Mouse (Mus musculus) kidney, adult 9 months (tissue): ENCODE data around the gene Tgm4.
A peak's percentile ranks its signal among the peaks of the same experiment; 100 is the strongest.

Experiments
- DNase-seq: peaks from one replicate; pipeline ENCODE4 v3.0.0; 2022

The Tgm4 gene

DNA sequence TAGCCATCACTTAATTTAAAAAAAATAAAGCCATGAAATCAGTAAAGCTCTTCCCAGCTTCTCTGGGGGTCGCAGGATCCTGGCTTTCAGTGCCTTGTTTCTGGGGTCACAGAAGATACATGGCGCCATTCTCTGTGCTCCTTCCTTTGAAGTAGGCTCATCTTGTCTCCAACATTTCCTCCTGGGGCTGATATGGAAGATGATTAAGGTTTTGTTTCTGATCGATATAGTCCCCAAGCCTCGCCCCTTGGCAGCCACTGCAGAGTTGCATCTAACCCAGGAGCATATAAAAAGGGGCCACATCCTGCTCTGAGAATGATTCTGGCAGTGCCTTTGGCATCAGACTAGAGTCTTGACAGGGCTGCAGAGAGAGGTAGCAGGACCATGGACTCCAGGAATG is at the start of gene Tgm4:
Tgm4 (plus strand) TSS at position 301 of the 400 bp plus-strand sequence.
- DNase-seq = no peak

DNA sequence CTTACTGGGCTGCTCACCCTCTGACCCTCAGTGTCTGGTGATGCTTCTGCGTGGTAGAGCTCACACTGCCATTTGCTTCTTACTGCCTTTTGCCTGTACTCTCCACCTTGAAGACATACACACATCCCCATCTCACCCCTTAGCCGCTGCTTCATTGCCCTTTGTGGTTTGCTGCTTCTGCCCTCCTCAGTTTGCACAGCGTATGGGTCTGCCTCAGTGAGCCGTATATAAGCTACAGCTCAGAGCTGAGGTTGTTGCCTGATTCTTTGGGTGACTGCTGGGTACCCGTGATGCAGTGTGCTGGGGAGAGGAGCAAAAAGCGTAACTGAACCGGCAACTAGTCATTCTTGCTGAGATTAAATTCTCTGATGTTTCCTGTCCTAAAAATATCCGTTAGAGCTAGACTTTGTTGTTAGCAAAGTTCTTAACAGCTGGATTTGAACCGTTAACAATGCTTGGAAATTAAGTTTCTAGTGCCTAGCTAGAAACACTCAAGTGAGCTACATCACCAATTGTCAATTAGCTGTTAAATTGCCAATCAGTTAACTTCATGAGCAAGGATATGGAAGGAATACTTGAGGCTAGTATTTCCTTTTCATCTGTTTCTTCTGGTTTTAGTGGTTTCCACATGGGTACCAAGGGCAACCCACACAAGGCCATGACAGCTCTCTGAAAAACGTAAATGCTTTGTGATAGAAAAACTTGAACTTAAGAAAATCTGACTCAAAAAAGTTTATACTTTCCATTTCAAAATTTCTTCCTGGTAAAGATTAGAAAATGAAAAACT is 35.9 kb upstream of the Tgm4 start:
- DNase-seq = no peak

DNA sequence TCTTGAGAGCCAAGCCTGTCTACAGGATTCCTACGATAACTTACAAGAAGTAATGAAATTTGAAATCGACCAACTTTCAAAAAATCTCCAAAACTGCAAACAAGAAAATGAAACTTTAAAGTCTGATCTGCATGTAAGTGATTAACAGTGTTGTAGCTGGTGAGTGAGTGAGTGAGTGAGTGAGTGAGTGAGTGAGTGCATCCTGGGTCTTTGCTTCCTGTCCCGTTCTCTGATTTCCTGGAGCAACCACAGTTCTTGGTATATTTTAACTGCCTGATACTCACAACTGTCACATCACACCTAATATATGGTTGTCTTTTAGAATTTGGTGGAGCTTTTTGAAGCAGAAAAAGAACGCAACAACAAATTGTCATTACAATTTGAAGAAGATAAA is 35.3 kb upstream of the Tgm4 start:
- no peak for DNase-seq

DNA sequence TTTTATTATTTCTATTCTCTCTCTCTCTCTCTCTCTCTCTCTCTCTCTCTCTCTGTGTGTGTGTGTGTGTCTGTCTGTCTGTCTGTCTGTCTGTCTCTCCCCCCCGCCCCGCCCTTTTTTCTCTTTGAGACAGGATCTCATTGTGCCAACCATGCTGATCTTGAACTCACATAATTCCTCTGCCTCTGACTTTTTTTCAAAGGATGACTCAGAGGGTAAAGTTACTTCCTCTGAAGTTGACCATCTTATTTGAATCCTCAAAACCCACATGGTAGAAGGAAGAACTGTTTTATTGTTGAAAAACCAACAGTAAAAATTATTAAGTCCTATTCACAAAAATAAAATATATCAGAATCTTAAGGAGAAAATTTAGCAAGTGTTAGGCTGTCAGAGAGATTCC is 29.8 kb upstream of the Tgm4 start:
- DNase-seq = no peak

DNA sequence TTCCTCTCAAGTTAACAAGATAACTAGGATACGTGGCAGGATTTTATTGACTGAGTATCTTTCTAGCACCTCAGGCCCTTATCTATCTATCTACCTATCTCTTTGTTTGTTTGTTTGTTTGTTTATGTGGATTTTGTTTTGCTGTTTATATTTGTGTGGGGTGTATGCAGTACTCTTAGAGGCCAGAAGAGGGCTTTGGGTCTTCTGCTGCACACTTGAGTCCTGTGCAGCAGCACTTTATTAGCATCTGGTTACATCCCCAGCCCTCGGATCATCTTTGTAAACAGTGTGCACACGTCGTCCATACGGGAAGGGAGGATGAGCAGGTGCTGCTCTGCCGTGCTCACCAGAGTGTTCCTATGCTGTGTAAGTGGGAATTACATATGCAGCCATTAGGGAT is 28.5 kb upstream of the Tgm4 start:
- no peak for DNase-seq

DNA sequence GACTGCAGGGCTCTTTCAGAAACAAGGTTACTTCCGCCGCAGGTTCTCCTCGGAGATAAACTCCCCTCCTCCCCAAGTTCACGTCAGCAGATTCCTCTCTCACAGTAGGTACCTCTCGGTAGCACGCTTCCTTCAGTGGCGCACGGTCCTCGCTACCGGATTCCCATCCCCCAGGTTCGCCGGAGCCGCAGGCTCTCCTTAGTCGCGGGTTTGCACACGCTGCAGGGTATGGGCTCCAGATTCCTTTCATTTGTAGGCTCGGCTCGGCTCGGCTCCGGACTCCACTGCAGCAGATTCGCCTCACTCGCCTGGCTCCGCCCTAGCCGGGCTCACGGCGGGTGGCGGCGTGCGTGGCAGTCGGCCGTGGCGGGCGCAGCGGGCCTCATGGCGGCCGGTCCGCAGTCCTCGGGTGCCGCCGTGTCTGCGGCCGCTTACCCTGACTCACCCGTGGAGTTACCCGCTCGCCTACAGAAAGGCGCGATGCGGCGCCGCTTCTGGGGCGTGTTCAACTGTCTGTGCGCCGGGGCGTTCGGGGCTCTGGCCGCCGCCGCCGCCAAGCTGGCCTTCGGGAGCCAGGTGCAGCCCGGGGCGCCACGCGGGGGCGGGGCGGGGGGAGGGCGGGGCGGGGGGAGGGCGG is 13.4 kb upstream of the Tgm4 start, which contains the start of gene Tmem42:
Tmem42 (plus strand) TSS at position 332 of the 637 bp plus-strand sequence.
- DNase-seq = peak; percentile 90

DNA sequence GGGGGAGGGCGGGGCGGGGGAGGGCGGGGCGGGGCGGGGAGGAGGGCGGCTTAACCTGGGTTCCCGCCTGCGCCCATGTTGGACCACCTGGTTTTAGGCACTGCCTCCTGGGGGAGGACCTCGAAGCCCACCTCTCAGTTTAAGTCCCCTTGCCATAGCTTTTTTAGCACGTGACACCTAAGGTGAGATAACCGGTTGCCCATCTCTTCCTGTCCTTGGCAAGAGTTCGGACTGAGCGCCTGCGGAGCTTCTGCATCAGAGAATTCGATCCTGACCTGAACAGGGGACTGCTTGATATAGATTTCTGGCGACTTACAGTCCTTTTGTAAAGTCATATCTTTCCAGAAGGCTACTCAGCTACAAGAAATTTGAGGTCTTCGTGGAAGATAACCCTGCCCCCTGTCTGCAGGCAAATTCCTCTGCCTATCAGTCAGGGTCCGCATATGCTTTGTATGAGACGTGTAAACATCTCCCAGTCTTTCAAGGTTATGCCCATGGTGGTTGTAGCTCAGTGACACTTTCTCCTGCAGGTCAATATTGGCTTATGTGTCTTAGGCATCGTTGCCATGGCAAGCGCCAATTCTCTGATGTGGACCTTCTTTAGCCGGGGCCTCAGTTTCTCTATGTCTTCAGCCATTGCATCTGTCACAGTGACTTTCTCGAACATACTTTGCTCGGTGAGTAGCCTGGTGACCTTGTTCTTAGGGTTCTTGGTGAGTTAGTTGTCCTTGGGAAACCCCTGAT is 12.7 kb upstream of the Tgm4 start:
- DNase-seq = peak; percentile 35

DNA sequence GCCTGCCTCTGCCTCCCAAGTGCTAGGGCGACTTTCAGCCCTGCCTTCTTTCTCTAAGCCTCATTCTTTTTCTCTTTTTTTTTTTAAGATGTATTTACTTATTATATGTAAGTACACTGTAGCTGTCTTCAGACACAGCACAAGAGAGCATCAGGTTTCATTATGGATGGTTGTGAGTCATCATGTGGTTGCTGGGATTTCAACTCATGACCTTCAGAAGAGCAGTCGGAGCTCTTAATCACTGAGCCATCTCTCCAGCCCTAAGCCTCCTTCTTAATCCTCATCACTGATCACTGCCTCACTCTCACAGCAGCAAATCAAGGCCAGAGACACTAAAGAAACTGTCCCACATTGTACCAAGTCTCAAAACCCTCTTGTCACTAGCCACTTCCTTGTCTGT is 10.3 kb upstream of the Tgm4 start:
- no peak for DNase-seq

DNA sequence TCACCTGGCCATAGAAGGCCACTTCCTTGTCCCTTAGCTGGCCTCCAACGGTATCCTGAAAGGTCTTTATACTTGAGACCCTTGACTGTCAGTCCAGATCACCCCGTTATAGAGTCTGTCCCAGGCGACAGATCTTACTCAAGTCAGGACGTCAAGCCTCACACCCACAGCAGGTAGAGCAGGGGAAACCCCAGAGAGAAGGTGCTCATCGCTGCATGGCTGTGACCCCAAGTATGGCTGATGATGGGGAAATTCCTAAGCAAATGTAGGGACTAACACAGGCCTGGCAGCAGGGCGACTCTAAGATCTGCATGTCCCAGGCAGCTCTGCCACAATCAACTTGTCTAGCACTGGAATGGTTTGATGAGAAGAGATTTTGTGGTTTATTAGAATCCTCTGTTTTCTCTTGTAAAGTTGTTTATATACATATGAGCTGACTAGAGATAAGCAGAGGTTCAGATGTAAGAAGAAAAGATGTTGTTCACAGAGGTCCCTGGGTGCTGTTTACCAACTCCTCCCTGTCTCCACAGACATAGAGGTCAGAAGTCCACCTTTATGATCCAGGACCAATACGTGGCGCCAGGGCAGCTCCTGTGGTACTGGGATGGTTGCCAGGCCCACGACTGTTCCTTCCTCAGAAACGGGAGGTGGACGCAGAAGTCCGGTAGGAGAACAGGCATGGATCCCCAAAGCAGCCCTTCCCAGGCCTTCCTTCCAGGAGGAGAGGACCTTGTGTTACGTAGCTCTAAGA is 2.9 kb upstream of the Tgm4 start:
- no peak for DNase-seq

DNA sequence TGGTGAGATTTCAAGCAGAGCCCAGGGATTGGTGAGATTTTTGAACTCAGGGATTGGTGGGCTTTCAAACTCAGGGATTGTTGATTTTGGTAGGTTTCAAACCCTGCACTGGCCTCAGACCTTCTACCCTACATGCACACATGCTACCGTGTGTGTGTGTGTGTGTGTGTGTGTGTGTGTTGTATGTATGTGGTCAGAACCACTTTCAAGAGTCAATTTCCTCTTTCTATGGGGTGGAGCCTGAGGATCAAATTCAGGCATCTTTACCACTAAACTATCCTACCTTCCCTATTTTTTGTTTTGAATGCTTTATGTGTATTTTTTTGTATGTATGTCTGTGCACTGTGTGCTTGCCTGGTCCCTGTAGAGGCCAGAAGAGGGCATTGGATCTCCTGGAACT is 13.1 kb downstream of the Tgm4 start:
- DNase-seq = no peak

DNA sequence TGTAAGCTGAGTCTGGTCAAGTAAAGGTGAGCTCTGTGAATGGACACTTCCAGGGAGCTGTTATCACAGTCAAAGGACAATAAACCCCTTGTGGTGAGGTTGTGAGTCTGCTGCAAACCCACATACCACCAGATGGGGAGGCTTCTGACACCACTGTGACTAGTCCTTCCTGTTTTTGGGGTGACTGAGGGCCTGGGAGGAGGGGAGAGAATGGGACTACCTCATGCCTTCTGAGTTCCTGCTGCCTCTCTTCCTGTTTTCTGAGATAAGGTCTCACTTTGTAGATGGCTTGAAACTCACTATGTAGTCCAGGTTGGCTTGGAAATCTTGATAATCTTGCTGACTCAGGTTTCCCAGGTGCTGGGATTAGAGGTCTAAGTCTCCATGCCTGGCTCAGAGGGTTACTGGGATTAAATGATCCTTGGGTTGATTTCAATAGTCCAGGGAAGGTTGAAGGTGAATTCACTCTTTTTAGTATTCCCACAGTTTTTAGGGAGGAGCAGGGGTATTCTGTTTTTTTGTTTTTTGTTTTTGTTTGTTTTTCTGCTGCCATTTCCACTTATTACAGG is 24.3 kb downstream of the Tgm4 start:
- no peak for DNase-seq

DNA sequence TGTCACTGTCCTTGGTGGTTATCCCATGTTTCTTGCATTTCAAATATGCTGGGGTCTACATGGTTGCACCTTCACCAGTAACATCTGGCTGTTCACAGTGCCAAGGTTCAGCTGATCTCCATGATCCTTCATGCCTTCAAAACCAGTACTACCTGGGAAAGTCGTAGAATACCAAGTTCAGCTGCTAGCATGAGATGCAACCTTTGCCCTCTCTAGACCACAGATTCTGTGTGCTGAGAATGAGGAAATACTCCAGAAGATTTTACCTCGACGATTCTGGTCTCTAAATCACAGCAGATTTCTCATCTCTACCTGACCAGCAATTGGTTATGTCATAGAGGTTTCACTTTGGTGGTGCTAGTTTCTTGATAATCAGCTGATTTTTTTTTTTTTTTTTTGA is 25.6 kb downstream of the Tgm4 start:
- no peak for DNase-seq

DNA sequence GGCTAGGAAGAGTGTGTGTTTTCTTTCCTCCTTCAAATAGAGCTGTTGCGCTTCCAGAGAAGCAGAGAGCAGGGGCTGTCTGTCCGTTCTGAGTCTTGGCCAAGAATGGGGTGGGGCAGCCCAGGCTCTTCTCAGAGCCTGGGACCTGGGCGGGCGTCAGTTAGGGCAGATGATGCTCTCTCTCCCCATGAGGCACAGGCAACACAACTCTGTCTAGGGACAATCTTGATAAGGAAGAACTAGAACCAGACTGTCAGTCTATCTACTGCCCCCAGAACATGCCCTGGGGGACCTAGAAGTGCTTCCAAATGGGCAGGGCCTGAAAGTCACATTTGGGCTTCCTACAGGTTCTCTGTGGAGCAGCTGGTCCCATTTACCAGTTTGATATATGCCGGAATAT is 44.6 kb downstream of the Tgm4 start:
- DNase-seq = no peak

DNA sequence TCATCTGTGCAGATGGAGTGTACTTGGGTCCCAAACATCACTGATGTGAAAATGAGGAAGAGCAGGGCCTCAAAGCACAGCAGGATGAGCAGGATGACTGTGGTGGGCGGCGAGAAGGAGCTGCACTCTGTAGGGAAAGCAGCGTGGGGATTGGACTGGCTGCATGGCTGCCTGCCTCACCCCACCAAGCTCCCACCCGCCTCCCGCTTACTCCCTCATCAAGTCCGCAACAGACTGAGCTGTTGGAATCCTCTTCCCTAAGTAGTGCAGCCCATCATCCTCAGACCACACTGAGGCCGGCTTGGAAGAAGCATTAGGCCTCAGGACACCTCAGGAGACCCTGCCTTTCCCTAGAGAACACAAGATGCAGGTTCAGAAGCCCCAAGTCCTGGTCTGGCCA is 45.8 kb downstream of the Tgm4 start:
- DNase-seq = no peak

DNA sequence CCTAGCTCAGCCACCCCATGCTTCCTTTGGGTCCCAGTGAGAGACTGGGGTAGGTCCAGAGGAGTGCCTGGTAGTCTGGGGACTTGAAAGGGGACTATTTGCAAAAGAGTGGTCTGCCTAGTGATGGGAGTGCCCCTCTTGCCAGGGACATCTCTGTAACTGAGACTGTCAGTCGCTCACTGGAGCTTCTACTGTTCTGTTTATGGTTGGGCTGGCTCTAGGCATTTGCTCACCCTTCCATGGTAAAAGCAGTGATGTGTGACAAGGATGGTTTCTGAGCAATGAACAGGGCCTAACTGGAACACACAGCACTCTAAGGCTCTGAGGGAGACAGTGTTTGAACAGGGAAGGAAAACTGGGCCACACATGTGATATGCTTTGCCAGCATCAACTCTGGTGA is 46.3 kb downstream of the Tgm4 start:
- no peak for DNase-seq

DNA sequence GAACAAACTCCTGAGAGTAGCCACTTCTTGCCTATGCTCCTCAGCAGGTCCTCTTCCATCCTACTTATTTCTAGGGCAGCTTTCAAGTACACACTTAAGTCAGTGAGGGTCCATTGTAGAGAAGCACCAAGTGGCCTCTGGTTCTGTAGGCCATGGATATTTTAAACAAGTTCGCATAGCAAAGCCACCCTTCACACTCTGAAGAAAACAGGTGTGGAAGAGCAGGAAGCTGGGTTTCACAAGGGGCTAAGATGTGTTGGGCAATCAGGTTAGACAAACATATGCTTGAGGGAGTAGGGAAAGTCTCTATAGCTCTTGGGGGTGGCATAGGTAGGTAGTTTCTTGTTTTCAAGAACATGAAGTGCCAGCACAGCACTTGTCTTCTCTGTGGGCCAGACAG is 50.8 kb downstream of the Tgm4 start:
- no peak for DNase-seq

DNA sequence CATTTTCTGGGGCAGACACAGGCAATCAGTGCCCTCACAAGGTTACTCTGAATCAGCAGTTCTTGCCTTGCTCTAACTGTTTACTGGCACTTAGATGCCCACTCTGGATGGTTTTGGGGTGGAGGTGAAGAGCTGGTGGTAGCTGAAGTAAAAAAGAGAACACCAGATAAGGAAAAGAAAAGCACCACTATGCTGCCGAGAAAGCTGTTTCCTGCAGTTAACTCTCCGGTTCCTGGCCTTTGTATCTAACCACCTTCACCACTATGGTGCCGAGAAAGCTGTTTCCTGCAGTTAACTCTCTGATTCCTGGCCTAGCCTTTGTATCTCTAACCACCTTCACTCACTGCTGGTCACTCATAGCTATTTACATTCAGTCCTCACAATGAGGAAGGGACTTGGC is 53.0 kb downstream of the Tgm4 start:
- DNase-seq = no peak

DNA sequence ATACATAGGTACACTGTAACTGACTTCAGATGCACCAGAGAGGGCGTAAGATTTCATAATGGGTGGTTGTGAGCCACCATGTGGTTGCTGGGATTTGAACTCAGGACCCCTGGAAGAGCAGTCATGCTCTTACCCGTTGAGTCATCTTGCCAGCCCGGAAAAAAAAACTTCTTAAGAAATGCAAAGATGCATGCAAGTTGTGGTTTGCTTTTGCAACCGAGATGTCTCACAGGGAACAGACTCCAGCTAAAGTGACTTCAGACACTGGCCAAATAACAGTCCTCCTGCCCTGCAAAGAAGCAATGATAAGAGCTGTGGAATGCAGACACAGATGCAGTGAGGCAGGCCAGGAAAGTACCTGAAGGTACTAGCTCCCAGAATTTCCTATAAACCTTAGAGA is 56.3 kb downstream of the Tgm4 start:
- DNase-seq = no peak

DNA sequence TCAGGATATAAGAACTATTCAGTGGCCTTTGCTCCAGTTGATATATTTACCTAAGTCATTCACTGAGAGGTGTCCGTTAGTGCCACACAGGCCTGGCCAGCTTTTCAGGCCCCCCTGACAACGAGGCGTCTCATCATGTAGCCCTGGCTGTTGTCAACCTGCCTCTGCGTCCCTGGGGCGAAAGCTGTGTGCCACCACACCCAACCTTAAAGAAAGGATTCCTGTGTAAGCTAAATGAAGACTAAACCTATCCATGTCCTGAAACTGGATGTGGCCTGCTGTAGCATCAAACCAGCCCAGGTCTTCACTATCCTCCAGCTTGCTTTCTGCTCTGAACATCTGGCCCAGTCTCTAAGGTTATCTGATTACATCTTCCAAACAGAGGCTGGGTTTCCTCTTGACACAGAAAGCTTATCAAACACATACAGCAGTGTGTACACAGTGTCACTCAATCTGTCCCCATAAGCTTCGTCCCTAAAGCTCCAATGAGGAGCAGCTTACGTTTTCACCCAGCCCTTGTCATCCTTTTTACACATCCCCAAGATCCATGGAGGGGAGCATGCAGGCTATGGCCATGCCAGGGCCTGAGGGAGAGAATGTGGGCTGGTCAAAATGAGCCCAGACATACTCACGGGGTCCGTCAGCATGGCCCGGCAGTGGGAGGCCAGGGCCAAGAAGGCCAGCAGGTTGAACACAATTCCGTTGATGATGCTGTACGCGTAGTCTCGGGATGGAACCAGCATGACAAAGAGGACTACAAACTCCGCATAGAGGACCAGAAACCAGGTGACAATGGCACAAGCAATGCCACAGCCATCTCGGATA is 65.3 kb downstream of the Tgm4 start:
- DNase-seq = no peak

DNA sequence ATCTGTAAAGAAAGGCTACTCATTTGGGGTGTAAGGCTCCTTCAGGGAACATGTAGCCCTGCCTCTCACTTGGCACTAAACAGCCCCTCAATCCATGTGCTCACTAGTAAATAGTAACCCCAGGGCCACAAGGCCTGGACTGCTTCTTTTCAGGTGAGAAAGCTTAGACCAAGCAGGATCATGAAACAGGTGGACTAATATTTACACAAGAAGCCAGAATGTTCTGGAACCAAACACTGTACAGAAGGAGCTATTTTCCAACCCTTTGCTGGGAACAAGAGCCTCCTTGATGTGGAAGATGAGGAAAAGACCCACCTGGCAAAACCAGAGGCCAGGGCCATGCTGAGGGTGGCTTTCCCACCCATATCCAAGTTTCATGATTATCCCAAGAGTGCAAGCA is 68.9 kb downstream of the Tgm4 start:
- no peak for DNase-seq

DNA sequence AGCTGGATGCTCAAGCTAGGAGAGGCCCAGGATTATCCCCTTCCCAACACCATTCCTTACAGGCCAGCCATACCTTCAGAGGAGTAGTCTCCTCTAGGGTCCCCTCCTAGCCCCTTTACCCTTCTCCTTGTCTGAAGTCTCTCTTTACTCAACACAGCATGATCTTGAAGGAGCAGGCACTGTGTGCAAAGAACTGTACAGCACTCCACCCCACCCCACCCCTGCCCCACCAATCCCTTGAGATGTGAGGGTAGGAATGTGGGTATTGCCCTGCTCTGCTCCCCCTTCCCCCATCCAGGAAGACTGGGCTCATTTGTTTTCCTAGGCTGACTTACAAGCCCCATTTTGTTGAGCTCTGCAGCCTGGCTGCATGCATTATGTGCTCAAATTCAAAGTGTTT is 69.8 kb downstream of the Tgm4 start:
- DNase-seq = no peak

DNA sequence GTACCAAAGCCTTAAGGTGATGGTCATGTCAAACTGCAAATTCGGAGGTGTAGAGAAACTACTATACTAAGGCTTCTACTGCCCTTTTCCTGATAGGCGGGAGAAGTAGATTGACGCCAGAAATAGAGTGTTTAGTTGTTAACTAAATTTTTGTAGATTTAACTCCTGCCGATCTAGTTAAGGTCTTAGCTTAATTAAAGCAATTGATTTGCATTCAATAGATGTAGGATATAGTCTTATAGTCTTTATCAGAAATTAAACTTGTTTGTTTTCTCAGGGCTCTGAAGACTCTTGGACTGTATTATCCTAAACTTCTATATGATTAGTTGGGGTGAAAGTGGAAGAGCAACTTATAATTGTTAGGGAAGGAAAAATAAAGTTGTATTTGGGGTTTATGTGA is 72.7 kb downstream of the Tgm4 start:
- no peak for DNase-seq
